Mouse (Mus musculus): ENCODE results near the gene Il22ra1.

DNA sequence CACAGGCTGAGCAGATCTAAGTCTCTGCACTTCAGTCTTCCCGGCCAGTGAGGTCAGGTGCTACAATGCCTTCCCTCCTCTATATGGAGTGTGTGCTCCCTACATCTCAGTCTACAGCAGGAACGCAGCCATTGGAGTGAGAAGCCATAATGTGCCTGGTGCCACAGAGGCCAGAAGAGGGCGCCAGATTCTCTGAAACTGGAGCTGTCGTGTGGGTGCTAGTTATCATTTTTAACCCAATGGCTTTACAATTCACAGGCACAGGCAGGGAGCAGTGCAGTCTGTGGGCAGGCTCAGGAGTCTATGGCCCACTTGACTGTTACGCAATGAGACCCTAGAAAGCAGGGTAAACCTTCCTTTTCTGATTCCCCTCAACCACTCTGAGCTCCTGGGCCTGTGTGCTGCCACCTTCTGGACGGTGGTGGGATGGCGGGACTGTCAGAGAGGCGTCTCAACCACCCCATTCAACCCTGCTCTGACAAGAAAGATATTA, 18.9 kb upstream of the Il22ra1 start:
- TF ChIP-seq CTCF (conservative IDR thresholded peaks at IDR 0.05; ENCODE audit: low read length) (peak; percentile 84), POU5F1 (IDR thresholded peaks at IDR 0.05; ENCODE audit: borderline replicate concordance, low read length) (no peak)

Measured in E14TG2a.4 (cell line).